Mouse (Mus musculus): Measurements from ENCODE around the gene 3100002H09Rik. TPM values are rescaled to one million over a fixed set of nuclear protein-coding genes. Genes with fewer than 3 reads are reported as not detected.

3100002H09Rik gene
- 1.00 TPM in 1 of 2 replicates, not detected in the other for polyA plus RNA-seq (2015; fragmentation: Nextera tagmentation; extraction: Ambion mirVana)

DNA sequence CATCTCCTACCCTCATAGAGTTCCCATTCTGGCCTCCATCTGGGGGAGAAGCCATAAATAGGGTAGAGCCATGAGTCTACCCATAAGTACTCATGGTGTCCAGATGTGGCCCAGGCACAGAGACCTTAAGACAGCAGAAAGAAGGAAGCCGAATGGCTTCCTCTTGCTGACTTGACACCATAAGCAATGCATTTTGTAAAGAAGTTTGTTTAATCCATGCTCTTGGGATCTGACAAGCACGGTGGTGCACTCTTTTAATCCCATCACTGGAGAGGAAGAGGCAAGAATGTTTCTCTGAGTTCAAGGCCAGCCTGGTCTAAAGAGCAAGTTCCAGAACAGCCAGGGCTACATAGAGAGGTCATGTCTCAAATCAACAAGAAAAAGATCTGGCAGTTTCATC is at the start of gene 3100002H09Rik:
3100002H09Rik (minus strand) TSS at position 101 of the 400 bp plus-strand sequence.
- Histone ChIP-seq H3K36me3 (no peaks in the 10 kb centered on the region), H3K4me1 (replicated peaks) (peaks cover 23% of the 10 kb centered on the region), H3K9me3 (no peaks in the 10 kb centered on the region), H3K4me2 (no peak within 1 kb of the TSS), H3K9ac (no peak within 1 kb of the TSS), H3K4me3 (no peak within 1 kb of the TSS), H3K27ac (no peak within 1 kb of the TSS), H3K27me3 (peaks cover 35% of the 10 kb centered on the region; the same call in 1 of the 2 replicates)
- ATAC-seq (ENCODE audit: low FRiP score), result no peak
- WGBS, result 91% methylated on average over 2 of the region's 2 CpGs

DNA sequence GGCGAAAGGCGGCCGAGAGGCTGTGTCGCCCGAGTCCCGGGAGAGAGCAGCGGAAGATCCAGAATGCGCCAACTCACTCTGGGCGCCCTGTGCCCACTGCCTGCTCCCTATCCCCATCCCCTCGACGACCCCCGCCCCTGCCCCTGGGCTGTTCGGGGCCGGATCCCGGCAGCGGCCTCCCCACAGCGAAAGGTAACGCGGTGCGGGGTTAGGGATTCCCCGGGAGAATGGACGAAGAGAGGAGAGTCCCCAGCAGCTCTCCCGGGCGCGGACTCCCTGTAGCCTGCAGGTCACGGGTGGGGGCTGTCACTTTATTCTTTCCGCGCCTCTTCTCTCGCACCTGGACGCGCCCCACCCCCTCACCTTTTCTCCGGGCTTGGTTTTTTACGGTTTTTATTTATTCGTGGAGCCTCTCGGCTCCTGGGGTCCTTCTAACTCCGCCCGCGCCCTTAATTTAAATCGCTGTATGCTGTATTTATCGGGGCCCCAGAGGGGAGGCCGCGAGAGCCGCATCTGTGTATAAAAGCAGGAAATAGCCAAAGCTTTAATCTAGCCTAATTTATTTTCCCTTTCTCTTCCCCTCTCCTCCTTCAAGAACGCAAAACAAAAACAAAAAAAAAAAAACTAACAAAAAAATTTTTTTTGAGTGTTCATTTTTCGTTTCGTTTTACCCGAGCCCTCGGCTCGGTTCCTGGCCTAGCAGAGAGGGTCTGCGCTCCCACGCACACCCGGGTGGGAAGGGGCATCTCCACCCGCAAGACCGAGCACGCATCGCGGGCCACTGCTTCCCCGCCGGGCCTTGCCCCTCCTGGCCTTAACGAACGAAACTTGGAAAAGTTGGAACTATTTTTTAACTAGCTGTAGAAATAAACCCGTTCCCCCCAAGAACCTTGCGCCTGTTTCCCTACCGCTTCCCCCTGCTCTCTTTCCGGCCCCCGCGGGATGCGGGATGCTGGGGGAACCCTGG is 48.9 kb upstream of the 3100002H09Rik start:
- Histone ChIP-seq H3K27ac (peak overlapping the region; percentile 55), H3K27me3 (peaks cover 91% of the 10 kb centered on the region), H3K9me3 (no peaks in the 10 kb centered on the region), H3K4me1 (replicated peaks) (peaks cover 68% of the 10 kb centered on the region), H3K9ac (peak overlapping the region; percentile 74), H3K36me3 (no peaks in the 10 kb centered on the region), H3K4me3 (peak overlapping the region; percentile 57), H3K4me2 (peak overlapping the region; percentile 85)
- no peak for ATAC-seq (ENCODE audit: low FRiP score)
- 1% methylated on average over 68 of the region's 68 CpGs for WGBS

GRCm38 (mm10) chr4:124658412-124658851 is 47.8 kb upstream of the 3100002H09Rik start:
- no peak for ATAC-seq (ENCODE audit: low FRiP score)
- H3K36me3 ChIP-seq, result no peaks in the 10 kb centered on the region
- H3K9ac ChIP-seq, result peak overlapping the region; percentile 74
- H3K4me3 ChIP-seq, result peak overlapping the region; percentile 57
- WGBS, result under 1% methylated on average over 39 of the region's 39 CpGs
- peaks cover 57% of the 10 kb centered on the region for H3K4me1 ChIP-seq (replicated peaks)
- peak overlapping the region; percentile 85 for H3K4me2 ChIP-seq
- peaks cover 91% of the 10 kb centered on the region for H3K27me3 ChIP-seq
- H3K9me3 ChIP-seq, result no peaks in the 10 kb centered on the region
- peak overlapping the region; percentile 44; the same call in 1 of the 2 replicates for H3K27ac ChIP-seq

DNA sequence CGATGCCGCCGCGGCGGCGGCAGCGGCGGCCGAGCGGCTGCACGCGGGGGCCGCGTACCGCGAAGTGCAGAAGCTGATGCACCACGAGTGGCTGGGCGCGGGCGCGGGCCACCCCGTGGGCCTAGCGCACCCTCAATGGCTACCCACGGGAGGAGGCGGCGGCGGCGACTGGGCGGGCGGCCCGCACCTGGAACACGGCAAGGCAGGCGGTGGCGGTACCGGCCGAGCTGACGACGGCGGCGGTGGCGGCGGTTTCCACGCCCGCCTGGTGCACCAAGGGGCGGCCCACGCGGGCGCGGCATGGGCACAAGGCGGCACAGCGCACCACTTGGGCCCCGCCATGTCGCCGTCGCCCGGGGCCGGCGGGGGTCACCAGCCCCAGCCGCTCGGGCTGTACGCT is 47.2 kb upstream of the 3100002H09Rik start:
- H3K4me1 ChIP-seq (replicated peaks), result peaks cover 61% of the 10 kb centered on the region
- H3K9ac ChIP-seq, result peak overlapping the region; percentile 74
- WGBS, result 0% methylated on average over 29 of the region's 61 CpGs
- H3K9me3 ChIP-seq, result no peaks in the 10 kb centered on the region
- peak; percentile 6 for ATAC-seq (ENCODE audit: low FRiP score)
- peaks cover 91% of the 10 kb centered on the region for H3K27me3 ChIP-seq
- H3K4me3 ChIP-seq, result peak overlapping the region; percentile 57
- H3K4me2 ChIP-seq, result peak overlapping the region; percentile 85
- H3K27ac ChIP-seq, result peak overlapping the region; percentile 44; the same call in 1 of the 2 replicates
- no peaks in the 10 kb centered on the region for H3K36me3 ChIP-seq

GRCm38 (mm10) chr4:124656854-124657650 is 46.4 kb upstream of the 3100002H09Rik start:
- no peaks in the 10 kb centered on the region for H3K9me3 ChIP-seq
- H3K36me3 ChIP-seq, result no peaks in the 10 kb centered on the region
- peak; percentile 91 for ATAC-seq (ENCODE audit: low FRiP score)
- under 1% methylated on average over 85 of the region's 92 CpGs for WGBS
- H3K4me3 ChIP-seq, result peak overlapping the region; percentile 57
- peak overlapping the region; percentile 85 for H3K4me2 ChIP-seq
- peak overlapping the region; percentile 60; the same call in 1 of the 2 replicates for H3K27ac ChIP-seq
- peaks cover 90% of the 10 kb centered on the region for H3K27me3 ChIP-seq
- peaks cover 66% of the 10 kb centered on the region for H3K4me1 ChIP-seq (replicated peaks)
- peak overlapping the region; percentile 74 for H3K9ac ChIP-seq

GRCm38 (mm10) chr4:124656518-124656853 is 45.9 kb upstream of the 3100002H09Rik start, which contains the start of gene Pou3f1:
Pou3f1 (plus strand) TSS chr4:124656807.
- ATAC-seq (ENCODE audit: low FRiP score), result no peak; the same call in 1 of the 2 replicates
- H3K9ac ChIP-seq, result peak within 1 kb of the TSS; percentile 74
- 0% methylated on average over 15 of the region's 15 CpGs for WGBS
- peak within 1 kb of the TSS; percentile 57 for H3K4me3 ChIP-seq
- peak within 1 kb of the TSS; percentile 60; the same call in 1 of the 2 replicates for H3K27ac ChIP-seq
- H3K27me3 ChIP-seq, result peaks cover 87% of the 10 kb centered on the region
- H3K9me3 ChIP-seq, result no peaks in the 10 kb centered on the region
- H3K4me2 ChIP-seq, result peak within 1 kb of the TSS; percentile 85
- H3K4me1 ChIP-seq (replicated peaks), result peaks cover 61% of the 10 kb centered on the region
- H3K36me3 ChIP-seq, result no peaks in the 10 kb centered on the region

DNA sequence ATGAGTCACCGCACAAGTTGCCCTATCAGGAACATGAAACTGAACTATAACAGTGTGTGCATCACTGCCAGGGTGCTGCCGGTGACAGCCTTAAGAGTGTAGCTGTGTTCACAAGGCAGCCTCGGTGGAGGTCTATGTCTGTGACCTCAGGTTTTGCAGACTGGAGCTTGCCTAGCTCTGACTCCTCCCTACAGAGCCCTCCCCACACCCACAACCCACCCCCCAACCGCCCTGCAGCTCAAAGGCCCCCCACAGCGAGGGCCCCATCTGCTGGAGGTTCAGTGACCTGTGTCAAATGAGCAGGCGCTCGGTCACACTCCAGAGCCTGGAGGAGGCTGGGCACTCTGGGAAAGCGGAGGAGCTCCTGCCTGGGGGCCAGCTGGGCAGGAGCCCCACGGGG is 42.3 kb upstream of the 3100002H09Rik start:
- Histone ChIP-seq H3K4me1 (replicated peaks) (peaks cover 41% of the 10 kb centered on the region), H3K9ac (no peak overlapping the region), H3K9me3 (no peaks in the 10 kb centered on the region), H3K4me2 (no peak overlapping the region), H3K27me3 (peaks cover 72% of the 10 kb centered on the region), H3K36me3 (no peaks in the 10 kb centered on the region), H3K27ac (no peak overlapping the region), H3K4me3 (no peak overlapping the region)
- ATAC-seq (ENCODE audit: low FRiP score), result no peak
- WGBS, result under 1% methylated on average over 9 of the region's 9 CpGs

DNA sequence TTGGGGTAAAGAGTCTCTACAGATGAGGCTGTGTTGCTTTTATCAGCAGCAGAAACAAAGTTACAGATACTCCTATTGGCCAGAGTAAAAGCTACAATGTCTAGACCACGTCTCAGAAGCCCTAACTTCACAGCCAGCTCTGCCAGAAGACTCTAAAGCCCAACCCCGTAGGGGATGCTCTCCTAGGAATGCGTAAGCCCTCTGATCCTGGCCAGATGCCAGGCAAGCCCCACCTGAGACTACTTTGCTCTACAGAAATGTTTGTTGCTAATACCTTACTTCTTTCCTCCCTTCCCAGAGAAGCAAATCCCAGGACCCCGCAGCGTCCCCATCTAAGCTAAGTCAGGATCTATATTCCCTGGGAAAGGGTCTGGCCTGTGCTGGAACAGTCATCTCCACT is 37.3 kb upstream of the 3100002H09Rik start:
- Histone ChIP-seq H3K4me1 (replicated peaks) (peaks cover 34% of the 10 kb centered on the region), H3K27ac (no peak overlapping the region), H3K4me2 (no peak overlapping the region), H3K36me3 (no peaks in the 10 kb centered on the region), H3K27me3 (peaks cover 54% of the 10 kb centered on the region), H3K4me3 (no peak overlapping the region), H3K9me3 (no peaks in the 10 kb centered on the region), H3K9ac (no peak overlapping the region)
- WGBS, result 40% methylated on average over 5 of the region's 5 CpGs
- no peak for ATAC-seq (ENCODE audit: low FRiP score)

DNA sequence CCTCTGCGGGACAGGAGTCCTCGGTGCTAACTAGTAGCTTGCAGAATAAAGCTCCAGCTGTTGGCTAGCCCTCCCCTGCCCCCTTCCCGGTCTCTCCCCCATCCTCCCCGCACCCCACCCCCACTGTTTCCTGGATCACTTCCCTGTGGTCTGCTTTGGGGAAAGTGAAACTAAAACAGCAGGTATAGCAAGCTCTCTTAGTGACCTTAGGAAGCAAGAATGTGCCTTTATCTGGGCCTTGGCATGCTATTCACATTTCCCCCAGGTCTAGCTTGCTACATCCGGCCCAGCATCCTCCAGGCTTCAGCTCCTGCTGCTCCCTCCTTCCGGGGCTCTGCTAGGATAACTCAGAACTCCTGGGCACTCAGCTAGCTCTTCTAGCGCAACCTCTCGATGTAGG is 36.0 kb upstream of the 3100002H09Rik start:
- Histone ChIP-seq H3K36me3 (no peaks in the 10 kb centered on the region), H3K4me3 (no peak overlapping the region), H3K27ac (no peak overlapping the region), H3K9me3 (no peaks in the 10 kb centered on the region), H3K27me3 (peaks cover 48% of the 10 kb centered on the region), H3K4me2 (no peak overlapping the region), H3K4me1 (replicated peaks) (peaks cover 24% of the 10 kb centered on the region), H3K9ac (no peak overlapping the region)
- no peak for ATAC-seq (ENCODE audit: low FRiP score)
- WGBS, result 25% methylated on average over 8 of the region's 8 CpGs

- WGBS, result 38% methylated on average over 3 of the region's 3 CpGs
- Histone ChIP-seq H3K9ac (no peak overlapping the region), H3K4me2 (no peak overlapping the region), H3K27me3 (peaks cover 53% of the 10 kb centered on the region), H3K9me3 (no peaks in the 10 kb centered on the region), H3K27ac (no peak overlapping the region), H3K4me1 (replicated peaks) (peaks cover 27% of the 10 kb centered on the region), H3K4me3 (no peak overlapping the region), H3K36me3 (no peaks in the 10 kb centered on the region)
- ATAC-seq (ENCODE audit: low FRiP score), result 0 out of 2 replicates have a peak, but pooled peaks have one; percentile 36
Observed at GRCm38 (mm10) chr4:124644974-124645433, 34.4 kb upstream of the 3100002H09Rik start.

- Histone ChIP-seq H3K4me2 (no peak overlapping the region), H3K4me3 (no peak overlapping the region), H3K4me1 (replicated peaks) (peaks cover 35% of the 10 kb centered on the region), H3K27me3 (peaks cover 42% of the 10 kb centered on the region), H3K36me3 (no peaks in the 10 kb centered on the region), H3K9ac (no peak overlapping the region), H3K27ac (no peak overlapping the region), H3K9me3 (no peaks in the 10 kb centered on the region)
- ATAC-seq (ENCODE audit: low FRiP score), result no peak
- WGBS, result 93% methylated on average over 9 of the region's 9 CpGs
Observed at GRCm38 (mm10) chr4:124643859-124644258, 33.3 kb upstream of the 3100002H09Rik start.

- no peak for ATAC-seq (ENCODE audit: low FRiP score)
- WGBS, result 19% methylated on average over 12 of the region's 12 CpGs
- Histone ChIP-seq H3K4me3 (no peak overlapping the region), H3K27me3 (peaks cover 43% of the 10 kb centered on the region), H3K9me3 (no peaks in the 10 kb centered on the region), H3K27ac (no peak overlapping the region), H3K4me2 (0 out of 2 replicates have a peak overlapping the region, but pooled peaks have one; percentile 29), H3K9ac (no peak overlapping the region), H3K36me3 (no peaks in the 10 kb centered on the region), H3K4me1 (replicated peaks) (peaks cover 11% of the 10 kb centered on the region)
Observed at GRCm38 (mm10) chr4:124639715-124640114, 29.1 kb upstream of the 3100002H09Rik start.

Measured in hindbrain, embryonic 13.5 days (tissue).